Mouse (Mus musculus) heart, embryonic 10.5 days (tissue): ENCODE measurements at regions not wholly inside any gene's neighbourhood (a gene's known extent, or its start where the extent isn't known, plus 50 kb on each side); places are given as distances from the start of the nearest gene placed in this dataset.

Source experiments
- DNase-seq: peaks from one replicate; pipeline ENCODE4 v3.0.0-alpha.2; 2017; ENCODE audit warnings: low spot score
- H3K27ac ChIP-seq: fragments of 300-500 bp; sonication (generic); 2 replicates; pipeline ENCODE4 v1.5.1; 2016; ENCODE audit warnings: mild to moderate bottlenecking
- H3K27me3 ChIP-seq: fragments of 300-500 bp; sonication (generic); 2 replicates; pipeline ENCODE4 v1.6.1; 2016; ENCODE audit warnings: mild to moderate bottlenecking; ENCODE audit not compliant: poor library complexity, insufficient read depth, severe bottlenecking
- H3K36me3 ChIP-seq: fragments of 300-500 bp; sonication (generic); 2 replicates; pipeline ENCODE4 v1.6.1; 2016; ENCODE audit warnings: mild to moderate bottlenecking, moderate library complexity
- H3K4me1 ChIP-seq: fragments of 300-500 bp; sonication (generic); 2 replicates; pipeline ENCODE4 v1.6.1; 2016; ENCODE audit warnings: mild to moderate bottlenecking
- H3K4me3 ChIP-seq: fragments of 300-500 bp; sonication (generic); 2 replicates; pipeline ENCODE4 v1.5.1; 2016; ENCODE audit warnings: mild to moderate bottlenecking, moderate library complexity
- H3K9me3 ChIP-seq: fragments of 300-500 bp; sonication (generic); 2 replicates; pipeline ENCODE4 v1.6.1; 2016; ENCODE audit warnings: mild to moderate bottlenecking, moderate library complexity
- WGBS: fragments of 180-500 bp; shearing (Covaris S2); methylation state at CpG from one replicate; pipeline ENCODE4 v1.1.7; 2016; 5-methylcytosine and 5-hydroxymethylcytosine counted together

- DNase-seq = no peak
- no peak overlapping the region for H3K4me3 ChIP-seq
- no peaks in the 10 kb centered on the region for H3K9me3 ChIP-seq
- no peaks in the 10 kb centered on the region for H3K36me3 ChIP-seq
- no peak overlapping the region for H3K27ac ChIP-seq
- H3K4me1 ChIP-seq = no peaks in the 10 kb centered on the region
- no peaks in the 10 kb centered on the region for H3K27me3 ChIP-seq
- 72% methylated on average over 2 of the region's 2 CpGs for WGBS
Observed at GRCm38 (mm10) chr14:120679072-120679471, 200.8 kb downstream of the Rap2a start.

GRCm38 (mm10) chr14:120680272-120680671 lies 202.0 kb downstream of the Rap2a start:
- Histone ChIP-seq H3K27me3 (no peaks in the 10 kb centered on the region), H3K4me1 (no peaks in the 10 kb centered on the region), H3K9me3 (no peaks in the 10 kb centered on the region), H3K36me3 (no peaks in the 10 kb centered on the region), H3K4me3 (no peak overlapping the region), H3K27ac (no peak overlapping the region)
- DNase-seq = no peak
- 86% methylated on average over 2 of the region's 2 CpGs for WGBS

- H3K4me3 ChIP-seq = no peak overlapping the region
- DNase-seq = no peak
- H3K36me3 ChIP-seq = no peaks in the 10 kb centered on the region
- no peaks in the 10 kb centered on the region for H3K27me3 ChIP-seq
- H3K9me3 ChIP-seq = no peaks in the 10 kb centered on the region
- WGBS = 79% methylated on average over 4 of the region's 4 CpGs
- no peaks in the 10 kb centered on the region for H3K4me1 ChIP-seq
- no peak overlapping the region for H3K27ac ChIP-seq
Observed at GRCm38 (mm10) chr14:120685263-120685662, 207.0 kb downstream of the Rap2a start.

GRCm38 (mm10) chr14:120685877-120686276 lies 207.6 kb downstream of the Rap2a start:
- Histone ChIP-seq H3K36me3 (no peaks in the 10 kb centered on the region), H3K9me3 (no peaks in the 10 kb centered on the region), H3K27ac (no peak overlapping the region), H3K4me1 (no peaks in the 10 kb centered on the region), H3K4me3 (no peak overlapping the region), H3K27me3 (no peaks in the 10 kb centered on the region)
- no peak for DNase-seq
- 83% methylated on average over 7 of the region's 7 CpGs for WGBS

- Histone ChIP-seq H3K36me3 (no peaks in the 10 kb centered on the region), H3K4me1 (no peaks in the 10 kb centered on the region), H3K9me3 (no peaks in the 10 kb centered on the region), H3K27ac (no peak overlapping the region), H3K27me3 (no peaks in the 10 kb centered on the region), H3K4me3 (no peak overlapping the region)
- 82% methylated on average over 4 of the region's 4 CpGs for WGBS
- DNase-seq = no peak
Observed at GRCm38 (mm10) chr14:120686751-120687150, 208.5 kb downstream of the Rap2a start.

- Histone ChIP-seq H3K27me3 (no peaks in the 10 kb centered on the region), H3K36me3 (no peaks in the 10 kb centered on the region), H3K9me3 (no peaks in the 10 kb centered on the region), H3K4me1 (no peaks in the 10 kb centered on the region), H3K27ac (no peak overlapping the region), H3K4me3 (no peak overlapping the region)
- WGBS = 70% methylated on average over 4 of the region's 4 CpGs
- no peak for DNase-seq
Observed at GRCm38 (mm10) chr14:120699378-120699777, 211.6 kb upstream of the Ipo5 start.

- 77% methylated on average over 4 of the region's 4 CpGs for WGBS
- no peak overlapping the region for H3K27ac ChIP-seq
- H3K36me3 ChIP-seq = no peaks in the 10 kb centered on the region
- no peaks in the 10 kb centered on the region for H3K27me3 ChIP-seq
- no peak overlapping the region for H3K4me3 ChIP-seq
- no peaks in the 10 kb centered on the region for H3K4me1 ChIP-seq
- H3K9me3 ChIP-seq = no peaks in the 10 kb centered on the region
- DNase-seq = no peak
Observed at GRCm38 (mm10) chr14:120705301-120705801, 205.7 kb upstream of the Ipo5 start.

- no peak overlapping the region for H3K4me3 ChIP-seq
- no peak overlapping the region for H3K27ac ChIP-seq
- 82% methylated on average over 4 of the region's 4 CpGs for WGBS
- no peaks in the 10 kb centered on the region for H3K4me1 ChIP-seq
- no peaks in the 10 kb centered on the region for H3K36me3 ChIP-seq
- H3K27me3 ChIP-seq = no peaks in the 10 kb centered on the region
- DNase-seq = no peak
- H3K9me3 ChIP-seq = no peaks in the 10 kb centered on the region
Observed at GRCm38 (mm10) chr14:120710782-120711181, 200.2 kb upstream of the Ipo5 start.

- no peak for DNase-seq
- no peaks in the 10 kb centered on the region for H3K9me3 ChIP-seq
- WGBS = 75% methylated on average over 20 of the region's 20 CpGs
- no peaks in the 10 kb centered on the region for H3K36me3 ChIP-seq
- peaks cover 8% of the 10 kb centered on the region for H3K4me1 ChIP-seq
- H3K27ac ChIP-seq = no peak overlapping the region
- H3K4me3 ChIP-seq = no peak overlapping the region
- H3K27me3 ChIP-seq = no peaks in the 10 kb centered on the region
Observed at GRCm38 (mm10) chr14:120720464-120721445, 190.3 kb upstream of the Ipo5 start.

GRCm38 (mm10) chr14:120721593-120722461 lies 189.2 kb upstream of the Ipo5 start:
- Histone ChIP-seq H3K4me3 (no peak overlapping the region), H3K4me1 (peaks cover 8% of the 10 kb centered on the region), H3K27ac (no peak overlapping the region), H3K9me3 (no peaks in the 10 kb centered on the region), H3K36me3 (no peaks in the 10 kb centered on the region), H3K27me3 (no peaks in the 10 kb centered on the region)
- WGBS = 78% methylated on average over 6 of the region's 6 CpGs
- DNase-seq = no peak

GRCm38 (mm10) chr14:120722546-120723112 lies 188.4 kb upstream of the Ipo5 start:
- Histone ChIP-seq H3K36me3 (no peaks in the 10 kb centered on the region), H3K4me3 (no peak overlapping the region), H3K27me3 (no peaks in the 10 kb centered on the region), H3K4me1 (peaks cover 8% of the 10 kb centered on the region), H3K9me3 (no peaks in the 10 kb centered on the region), H3K27ac (no peak overlapping the region)
- DNase-seq = no peak
- 53% methylated on average over 6 of the region's 6 CpGs for WGBS

- H3K4me1 ChIP-seq = peaks cover 23% of the 10 kb centered on the region
- no peak for DNase-seq
Observed at GRCm38 (mm10) chr14:120728107-120728506, 182.9 kb upstream of the Ipo5 start.

More at GRCm38 (mm10) chr14:120728107-120728506, 182.9 kb upstream of the Ipo5 start:
- H3K4me3 ChIP-seq = no peak overlapping the region
- 79% methylated on average over 10 of the region's 10 CpGs for WGBS
- no peaks in the 10 kb centered on the region for H3K9me3 ChIP-seq
- H3K36me3 ChIP-seq = no peaks in the 10 kb centered on the region
- no peaks in the 10 kb centered on the region for H3K27me3 ChIP-seq
- H3K27ac ChIP-seq = no peak overlapping the region
